Mouse (Mus musculus): Measurements from ENCODE around the gene Eif4b. TPM values are rescaled to one million over a fixed set of nuclear protein-coding genes. Genes with fewer than 3 reads are reported as not detected.

Gene Eif4b
- polyA plus RNA-seq, 1 experiment from 2014 or later, result 121 TPM

- WGBS, result 84% methylated on average over 11 of the region's 11 CpGs
- H3K9me3 ChIP-seq (ENCODE audit: control insufficient read depth, low read length), result no peaks in the 10 kb centered on the region
- ATAC-seq (ENCODE audit: insufficient read depth, low FRiP score, low TSS enrichment), result no peak
These were observed 43.3 kb downstream of the Eif4b start for GRCm38 (mm10) chr15:102116753-102117415.

GRCm38 (mm10) chr15:102117461-102118443, 44.2 kb downstream of the Eif4b start:
- ATAC-seq (ENCODE audit: insufficient read depth, low FRiP score, low TSS enrichment), result no peak
- no peak overlapping the region for H3K9ac ChIP-seq (ENCODE audit: low read length)
- no peak for DNase-seq (ENCODE audit: low spot score)
- no peak overlapping the region for H3K27ac ChIP-seq (ENCODE audit: low read depth, low read length)
- H3K4me2 ChIP-seq (ENCODE audit: low read depth), result no peak overlapping the region
- no peak overlapping the region for H3K4me3 ChIP-seq (ENCODE audit: low read depth, low read length)
- no peaks in the 10 kb centered on the region for H3K27me3 ChIP-seq (ENCODE audit: control insufficient read depth, insufficient read depth, low read length)
- peaks cover 17% of the 10 kb centered on the region for H3K36me3 ChIP-seq (ENCODE audit: control insufficient read depth, insufficient read depth, low read length)
- 80% methylated on average over 19 of the region's 19 CpGs for WGBS
- no peaks in the 10 kb centered on the region for H3K9me3 ChIP-seq (ENCODE audit: control insufficient read depth, low read length)
- H3K4me1 ChIP-seq (ENCODE audit: control insufficient read depth, insufficient read depth, low read length), result no peaks in the 10 kb centered on the region

More at GRCm38 (mm10) chr15:102116753-102117415, 43.3 kb downstream of the Eif4b start:
- Histone ChIP-seq H3K36me3 (ENCODE audit: control insufficient read depth, insufficient read depth, low read length) (peaks cover 19% of the 10 kb centered on the region), H3K4me1 (ENCODE audit: control insufficient read depth, insufficient read depth, low read length) (no peaks in the 10 kb centered on the region), H3K27me3 (ENCODE audit: control insufficient read depth, insufficient read depth, low read length) (no peaks in the 10 kb centered on the region), H3K4me2 (ENCODE audit: low read depth) (no peak overlapping the region), H3K4me3 (ENCODE audit: low read depth, low read length) (no peak overlapping the region), H3K27ac (ENCODE audit: low read depth, low read length) (no peak overlapping the region), H3K9ac (ENCODE audit: low read length) (no peak overlapping the region)
- no peak for DNase-seq (ENCODE audit: low spot score)

- Histone ChIP-seq H3K27me3 (ENCODE audit: control insufficient read depth, insufficient read depth, low read length) (no peaks in the 10 kb centered on the region), H3K36me3 (ENCODE audit: control insufficient read depth, insufficient read depth, low read length) (peaks cover 16% of the 10 kb centered on the region)
These were observed 45.0 kb downstream of the Eif4b start for GRCm38 (mm10) chr15:102118591-102118990.

GRCm38 (mm10) chr15:102119121-102119830, 45.7 kb downstream of the Eif4b start:
- ATAC-seq (ENCODE audit: insufficient read depth, low FRiP score, low TSS enrichment) (no peak), DNase-seq (ENCODE audit: low spot score) (no peak)
- H3K4me2 ChIP-seq (ENCODE audit: low read depth), result no peak overlapping the region
- H3K27me3 ChIP-seq (ENCODE audit: control insufficient read depth, insufficient read depth, low read length), result no peaks in the 10 kb centered on the region
- H3K36me3 ChIP-seq (ENCODE audit: control insufficient read depth, insufficient read depth, low read length), result peaks cover 16% of the 10 kb centered on the region
- no peaks in the 10 kb centered on the region for H3K4me1 ChIP-seq (ENCODE audit: control insufficient read depth, insufficient read depth, low read length)
- no peak overlapping the region for H3K4me3 ChIP-seq (ENCODE audit: low read depth, low read length)
- H3K27ac ChIP-seq (ENCODE audit: low read depth, low read length), result no peak overlapping the region
- WGBS, result 72% methylated on average over 8 of the region's 8 CpGs
- no peak overlapping the region for H3K9ac ChIP-seq (ENCODE audit: low read length)
- H3K9me3 ChIP-seq (ENCODE audit: control insufficient read depth, low read length), result no peaks in the 10 kb centered on the region

More at GRCm38 (mm10) chr15:102118591-102118990, 45.0 kb downstream of the Eif4b start:
- Histone ChIP-seq H3K27ac (ENCODE audit: low read depth, low read length) (no peak overlapping the region), H3K4me2 (ENCODE audit: low read depth) (no peak overlapping the region), H3K4me3 (ENCODE audit: low read depth, low read length) (no peak overlapping the region), H3K4me1 (ENCODE audit: control insufficient read depth, insufficient read depth, low read length) (no peaks in the 10 kb centered on the region), H3K9me3 (ENCODE audit: control insufficient read depth, low read length) (no peaks in the 10 kb centered on the region), H3K9ac (ENCODE audit: low read length) (no peak overlapping the region)
- DNase-seq (ENCODE audit: low spot score) (no peak), ATAC-seq (ENCODE audit: insufficient read depth, low FRiP score, low TSS enrichment) (no peak)
- WGBS, result 88% methylated on average over 4 of the region's 4 CpGs

- Histone ChIP-seq H3K4me1 (ENCODE audit: control insufficient read depth, insufficient read depth, low read length) (no peaks in the 10 kb centered on the region), H3K4me3 (ENCODE audit: low read depth, low read length) (no peak overlapping the region), H3K9ac (ENCODE audit: low read length) (no peak overlapping the region), H3K9me3 (ENCODE audit: control insufficient read depth, low read length) (no peaks in the 10 kb centered on the region), H3K27ac (ENCODE audit: low read depth, low read length) (no peak overlapping the region), H3K27me3 (ENCODE audit: control insufficient read depth, insufficient read depth, low read length) (no peaks in the 10 kb centered on the region), H3K4me2 (ENCODE audit: low read depth) (no peak overlapping the region), H3K36me3 (ENCODE audit: control insufficient read depth, insufficient read depth, low read length) (peaks cover 18% of the 10 kb centered on the region)
- no peak for DNase-seq (ENCODE audit: low spot score)
- ATAC-seq (ENCODE audit: insufficient read depth, low FRiP score, low TSS enrichment), result no peak
- 91% methylated on average over 2 of the region's 2 CpGs for whole genome bisulfite sequencing
These were observed 46.2 kb downstream of the Eif4b start for GRCm38 (mm10) chr15:102119831-102120170.

- Histone ChIP-seq H3K4me3 (ENCODE audit: low read depth, low read length) (no peak overlapping the region), H3K27ac (ENCODE audit: low read depth, low read length) (no peak overlapping the region), H3K27me3 (ENCODE audit: control insufficient read depth, insufficient read depth, low read length) (no peaks in the 10 kb centered on the region), H3K9ac (ENCODE audit: low read length) (no peak overlapping the region), H3K4me2 (ENCODE audit: low read depth) (no peak overlapping the region), H3K36me3 (ENCODE audit: control insufficient read depth, insufficient read depth, low read length) (peaks cover 18% of the 10 kb centered on the region), H3K4me1 (ENCODE audit: control insufficient read depth, insufficient read depth, low read length) (no peaks in the 10 kb centered on the region), H3K9me3 (ENCODE audit: control insufficient read depth, low read length) (no peaks in the 10 kb centered on the region)
- ATAC-seq (ENCODE audit: insufficient read depth, low FRiP score, low TSS enrichment) (no peak), DNase-seq (ENCODE audit: low spot score) (no peak)
- WGBS, result 93% methylated on average over 5 of the region's 5 CpGs
These were observed 47.0 kb downstream of the Eif4b start for GRCm38 (mm10) chr15:102120530-102120929.

GRCm38 (mm10) chr15:102126303-102126702, 52.7 kb downstream of the Eif4b start:
- H3K4me1 ChIP-seq (ENCODE audit: control insufficient read depth, insufficient read depth, low read length), result no peaks in the 10 kb centered on the region
- no peak for ATAC-seq (ENCODE audit: insufficient read depth, low FRiP score, low TSS enrichment)
- no peak overlapping the region for H3K4me2 ChIP-seq (ENCODE audit: low read depth)
- DNase-seq (ENCODE audit: low spot score), result no peak
- H3K36me3 ChIP-seq (ENCODE audit: control insufficient read depth, insufficient read depth, low read length), result peaks cover 11% of the 10 kb centered on the region
- WGBS, result 83% methylated on average over 2 of the region's 2 CpGs
- no peaks in the 10 kb centered on the region for H3K27me3 ChIP-seq (ENCODE audit: control insufficient read depth, insufficient read depth, low read length)
- H3K9me3 ChIP-seq (ENCODE audit: control insufficient read depth, low read length), result no peaks in the 10 kb centered on the region
- H3K9ac ChIP-seq (ENCODE audit: low read length), result no peak overlapping the region
- H3K4me3 ChIP-seq (ENCODE audit: low read depth, low read length), result no peak overlapping the region
- no peak overlapping the region for H3K27ac ChIP-seq (ENCODE audit: low read depth, low read length)

- H3K27ac ChIP-seq (ENCODE audit: low read depth, low read length), result no peak overlapping the region
- H3K9ac ChIP-seq (ENCODE audit: low read length), result no peak overlapping the region
- H3K36me3 ChIP-seq (ENCODE audit: control insufficient read depth, insufficient read depth, low read length), result peaks cover 9% of the 10 kb centered on the region
- H3K9me3 ChIP-seq (ENCODE audit: control insufficient read depth, low read length), result no peaks in the 10 kb centered on the region
- no peak for ATAC-seq (ENCODE audit: insufficient read depth, low FRiP score, low TSS enrichment)
- no peaks in the 10 kb centered on the region for H3K27me3 ChIP-seq (ENCODE audit: control insufficient read depth, insufficient read depth, low read length)
- WGBS, result 91% methylated on average over 9 of the region's 9 CpGs
- no peak overlapping the region for H3K4me2 ChIP-seq (ENCODE audit: low read depth)
- H3K4me1 ChIP-seq (ENCODE audit: control insufficient read depth, insufficient read depth, low read length), result peaks cover 13% of the 10 kb centered on the region
- no peak for DNase-seq (ENCODE audit: low spot score)
- no peak overlapping the region for H3K4me3 ChIP-seq (ENCODE audit: low read depth, low read length)
These were observed 59.7 kb downstream of the Eif4b start for GRCm38 (mm10) chr15:102133314-102133713.

All from neural tube, embryonic 11.5 days (tissue).